Mouse (Mus musculus): ENCODE measurements around the gene AI467606.
"Not testable (repeated sequence)": the region's sequence is repeated elsewhere in the genome, so short reads cannot be mapped to it uniquely, and the experiment has no call there.

DNA sequence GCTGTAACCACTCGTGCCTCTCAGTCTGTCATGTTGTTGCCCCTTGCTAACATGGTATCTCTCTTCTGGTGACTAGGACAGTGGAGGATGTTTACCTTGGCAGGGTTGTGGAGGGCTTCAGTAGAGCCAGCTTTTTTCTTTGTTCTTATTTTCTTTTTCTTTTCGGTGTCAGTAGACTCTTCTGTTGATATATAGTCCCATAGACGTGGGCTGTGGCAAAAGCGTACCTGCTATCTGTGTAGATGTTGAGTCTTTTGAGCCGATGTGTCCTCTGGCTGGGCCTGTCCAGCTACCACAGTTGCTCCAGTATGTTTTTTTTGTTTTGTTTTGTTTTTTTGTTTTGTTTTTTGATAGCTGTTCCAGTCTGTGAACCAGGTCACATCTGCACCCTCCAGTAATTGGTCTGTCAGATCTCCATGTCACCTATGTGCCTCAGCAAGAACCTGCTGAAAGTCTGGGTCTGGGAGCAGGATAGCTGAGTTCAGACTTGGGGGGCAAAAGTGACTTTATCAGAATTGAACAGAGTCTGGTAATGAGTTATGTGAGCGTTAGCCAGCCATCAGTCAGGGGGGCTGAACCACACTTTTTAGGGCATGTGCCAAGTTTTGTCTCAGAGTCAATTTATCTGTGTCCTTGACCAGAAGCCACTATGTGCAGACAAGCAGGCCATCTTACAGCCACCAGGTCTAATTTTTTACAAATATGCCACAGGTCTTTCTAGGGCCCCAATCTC is 3.7 kb upstream of the AI467606 start, which contains the start of gene Zg16:
- TF ChIP-seq POLR2A (IDR thresholded peaks at IDR 0.05; ENCODE audit: insufficient read depth, low read length); CTCF (IDR thresholded peaks at IDR 0.05; ENCODE audit: low read depth, low read length): not testable (repeated sequence)

All from ES-Bruce4 (cell line).